Mouse (Mus musculus) large intestine, adult 2 months (tissue): ENCODE data around the gene Rhox4a2. TPM values are rescaled to one million over a fixed set of nuclear protein-coding genes. Genes with fewer than 3 reads are reported as not detected.
"Not testable (repeated sequence)": the region's sequence is repeated elsewhere in the genome, so short reads cannot be mapped to it uniquely, and the experiment has no call there.

ENCODE experiments used
- DNase-seq: peaks from one replicate; pipeline ENCODE4 v3.0.0-alpha.2; 2012; ENCODE audit warnings: low read depth, low spot score
- WGBS: fragments of 180-500 bp; shearing (Covaris S2); methylation state at CpG from one replicate; pipeline ENCODE4 v1.1.7; 2018; 5-methylcytosine and 5-hydroxymethylcytosine counted together
- polyA plus RNA-seq: library from polyadenylated mRNA; depleted of rRNA; stranded (reverse); fragments of >200 nt; gene quantifications from 2 replicates; pipeline ENCODE4 v1.2.3, GENCODE M21; 2012; rRNA removed

Gene Rhox4a2
- not detected in 2 replicates for polyA plus RNA-seq

DNA sequence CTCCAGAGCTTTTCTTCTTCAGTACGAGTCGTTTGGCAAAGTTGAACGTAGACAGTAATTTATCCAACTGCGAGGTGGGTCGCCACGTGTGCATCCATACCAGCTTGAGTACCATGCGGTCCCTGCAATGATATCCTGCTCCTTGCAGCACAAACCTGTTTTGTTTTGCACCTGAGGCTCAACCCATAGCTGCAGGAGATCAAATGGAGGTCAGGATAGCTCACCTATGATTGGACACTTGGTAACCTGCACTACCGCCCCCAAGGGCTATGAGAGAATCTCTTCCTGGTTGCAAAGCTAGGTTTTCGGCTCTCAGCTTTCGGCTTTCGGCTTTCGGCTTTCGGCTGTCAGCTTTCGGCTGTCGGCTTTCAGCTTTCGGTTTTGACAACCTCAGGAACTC lies at the start of gene Rhox4a2:
Gene Rhox4a2, plus strand, starts transcription at position 301 of the 400 bp plus-strand sequence.
- WGBS = 90% methylated on average over 8 of the region's 16 CpGs
- not testable (repeated sequence) for DNase-seq

DNA sequence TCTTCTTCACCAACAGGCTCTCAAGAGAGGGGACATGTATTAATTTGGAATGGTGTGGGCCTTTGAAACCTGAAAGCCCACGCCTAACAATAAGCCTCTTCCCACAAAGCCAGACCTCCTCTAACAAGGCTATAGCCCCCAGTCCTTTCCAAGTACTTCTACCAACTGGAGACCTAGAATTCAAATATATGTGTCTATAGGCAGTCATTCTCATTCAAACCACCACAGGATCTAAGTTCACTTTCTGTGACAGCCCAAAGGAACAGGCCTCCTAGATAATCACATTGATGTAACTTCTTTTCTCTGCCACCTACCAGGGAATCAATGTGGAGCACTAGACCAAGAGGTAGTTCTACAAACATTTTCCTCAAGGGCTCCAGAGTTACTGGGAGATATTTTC lies 10.9 kb upstream of the Rhox4a2 start, which contains the start of gene Rhox3a2:
Gene Rhox3a2, plus strand, starts transcription at position 301 of the 400 bp plus-strand sequence.
- WGBS = no CpG with 5 or more reads among the region's 1 CpGs
- DNase-seq = not testable (repeated sequence)

DNA sequence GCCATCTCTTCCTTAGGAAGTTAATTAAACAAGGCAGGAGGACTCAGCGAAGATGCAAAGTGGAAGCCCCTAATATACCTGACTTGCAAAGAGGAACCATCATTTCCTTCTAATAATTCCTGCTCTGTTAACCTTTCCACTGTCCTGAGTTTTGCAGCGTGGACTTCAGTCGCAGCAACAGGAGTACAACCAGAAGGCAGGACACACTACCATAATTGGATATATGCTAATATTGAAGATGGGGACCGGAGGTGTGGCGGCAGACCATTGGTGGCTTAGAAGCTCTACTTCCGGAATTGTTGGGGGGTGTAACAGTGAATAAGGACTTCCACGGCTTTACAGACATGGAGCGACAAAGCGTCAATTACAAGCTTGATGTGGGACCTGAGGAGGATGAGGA lies 21.1 kb downstream of the Rhox4a2 start, which contains the start of gene Rhox2b:
Gene Rhox2b, plus strand, starts transcription at position 301 of the 400 bp plus-strand sequence.
- WGBS = no CpG with 5 or more reads among the region's 9 CpGs
- not testable (repeated sequence) for DNase-seq

DNA sequence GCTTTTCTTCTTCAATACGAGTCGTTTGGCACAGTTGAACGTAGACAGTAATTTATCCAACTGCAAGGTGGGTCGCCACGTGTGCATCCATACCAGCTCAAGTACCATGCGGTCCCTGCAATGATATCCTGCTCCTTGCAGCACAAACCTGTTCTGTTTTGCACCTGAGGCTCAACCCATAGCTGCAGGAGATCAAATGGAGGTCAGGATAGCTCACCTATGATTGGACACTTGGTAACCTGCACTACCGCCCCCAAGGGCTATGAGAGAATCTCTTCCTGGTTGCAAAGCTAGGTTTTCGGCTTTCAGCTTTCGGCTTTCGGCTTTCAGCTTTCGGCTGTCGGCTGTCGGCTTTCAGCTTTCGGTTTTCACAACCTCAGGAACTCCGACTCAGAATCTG lies 41.5 kb downstream of the Rhox4a2 start, which contains the start of gene Rhox4b:
Gene Rhox4b, plus strand, starts transcription at position 301 of the 400 bp plus-strand sequence.
- DNase-seq = not testable (repeated sequence)
- WGBS = 88% methylated on average over 15 of the region's 15 CpGs

Other genes with a start within 250 kb of the Rhox4a2 start
- not detected in 2 replicates for gene Akap14, start 222.0 kb upstream of the Rhox4a2 start, polyA plus RNA-seq
- 253 and 320 TPM in 2 replicates for gene Ndufa1, start 199.7 kb upstream of the Rhox4a2 start, polyA plus RNA-seq
- 2.8 and 3.3 TPM in 2 replicates for gene Rnf113a1, start 199.6 kb upstream of the Rhox4a2 start, polyA plus RNA-seq
- gene Gm9, start 179.8 kb upstream of the Rhox4a2 start, polyA plus RNA-seq = not detected in 2 replicates
- gene Rhox1, start 168.6 kb upstream of the Rhox4a2 start, polyA plus RNA-seq = not detected in 2 replicates
- gene Rhox2a, start 145.9 kb upstream of the Rhox4a2 start, polyA plus RNA-seq = not detected in 2 replicates
- not detected in 2 replicates for gene Rhox3a, start 140.9 kb upstream of the Rhox4a2 start, polyA plus RNA-seq
- gene Rhox4a, start 125.5 kb upstream of the Rhox4a2 start, polyA plus RNA-seq = not detected in 2 replicates
- not detected in 2 replicates for gene Rhox3a2, start 10.8 kb upstream of the Rhox4a2 start, polyA plus RNA-seq
- gene Rhox2b, start 21.2 kb downstream of the Rhox4a2 start, polyA plus RNA-seq = not detected in 2 replicates
- not detected in 2 replicates for gene Rhox4b, start 41.6 kb downstream of the Rhox4a2 start, polyA plus RNA-seq
- not detected in 2 replicates for gene Rhox2c, start 62.8 kb downstream of the Rhox4a2 start, polyA plus RNA-seq
- not detected in 2 replicates for gene Rhox3c, start 67.7 kb downstream of the Rhox4a2 start, polyA plus RNA-seq
- gene Rhox4c, start 89.5 kb downstream of the Rhox4a2 start, polyA plus RNA-seq = not detected in 2 replicates
- gene Rhox2d, start 102.6 kb downstream of the Rhox4a2 start, polyA plus RNA-seq = not detected in 2 replicates
- not detected in 2 replicates for gene Rhox4d, start 123.5 kb downstream of the Rhox4a2 start, polyA plus RNA-seq
- gene Rhox2e, start 139.6 kb downstream of the Rhox4a2 start, polyA plus RNA-seq = not detected in 2 replicates
- gene Rhox3e, start 151.2 kb downstream of the Rhox4a2 start, polyA plus RNA-seq = not detected in 2 replicates
- not detected in 2 replicates for gene Rhox4e, start 166.6 kb downstream of the Rhox4a2 start, polyA plus RNA-seq
- not detected in 2 replicates for gene Rhox2f, start 180.6 kb downstream of the Rhox4a2 start, polyA plus RNA-seq
- gene Rhox3f, start 190.1 kb downstream of the Rhox4a2 start, polyA plus RNA-seq = not detected in 2 replicates
- not detected in 2 replicates for gene Rhox4f, start 216.9 kb downstream of the Rhox4a2 start, polyA plus RNA-seq
- not detected in 2 replicates for gene Rhox3g, start 237.8 kb downstream of the Rhox4a2 start, polyA plus RNA-seq